Mouse (Mus musculus) left cerebral cortex, adult 18-20 months (tissue): ENCODE measurements around the gene Tmco4. TPM values are rescaled to one million over a fixed set of nuclear protein-coding genes. Genes with fewer than 3 reads are reported as not detected.

Experiments used
- DNase-seq, 2 experiments: peaks; one replicate each; pipeline ENCODE4 v3.0.0; 2021 to 2022; ENCODE audit warnings: low spot score in 2 of 2, mixed read lengths in 1 of 2
- long read RNA-seq, 2 experiments: library from polyadenylated mRNA; stranded (forward); transcript quantifications; one replicate each; pipeline ENCODE4 v2.0.0; 2021
- total RNA-seq, 2 experiments: library from RNA; stranded (reverse); gene quantifications; 2 replicates each; pipeline ENCODE4 v1.2.3; 2021

The Tmco4 gene
- 1 to 10 TPM; 2.1 to 2.3 TPM for total RNA-seq
- long read RNA-seq, experiment 1, partial matches to known transcripts = 0 of 6 reads
- long read RNA-seq, experiment 1, other reads (novel, unspliced or antisense) = 6 of 6 reads
- long read RNA-seq, experiment 2, partial matches to known transcripts = 2 of 6 reads
- long read RNA-seq, experiment 2, other reads (novel, unspliced or antisense) = 2 of 6 reads

GRCm38 (mm10) chr4:138972827-138973718 is at the start of gene Tmco4:
Tmco4 (plus strand) TSS chr4:138972888.
- peak; percentile 36 to 39 for DNase-seq

- DNase-seq = no peak
Measured at GRCm38 (mm10) chr4:138925561-138925960, 47.1 kb upstream of the Tmco4 start.

DNA sequence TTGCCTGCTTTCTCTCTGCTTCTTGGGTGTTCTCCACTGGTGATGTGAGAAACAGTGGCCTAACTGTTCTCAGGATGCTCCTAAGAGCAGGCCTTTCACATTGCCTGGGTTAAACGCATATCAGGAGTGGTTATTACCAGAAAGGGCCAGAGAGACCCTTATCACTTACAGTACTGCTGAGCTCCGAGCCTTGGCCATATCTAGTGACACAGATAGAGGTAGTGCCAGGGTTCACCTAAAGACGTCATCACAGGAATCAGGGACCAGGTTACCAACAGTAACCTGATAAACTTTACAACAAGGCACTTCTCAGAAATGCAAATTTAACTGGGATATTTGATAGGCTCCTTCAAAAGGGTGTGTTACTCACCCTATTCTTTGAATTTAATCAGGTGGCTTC is 38.8 kb upstream of the Tmco4 start:
- no peak for DNase-seq

DNA sequence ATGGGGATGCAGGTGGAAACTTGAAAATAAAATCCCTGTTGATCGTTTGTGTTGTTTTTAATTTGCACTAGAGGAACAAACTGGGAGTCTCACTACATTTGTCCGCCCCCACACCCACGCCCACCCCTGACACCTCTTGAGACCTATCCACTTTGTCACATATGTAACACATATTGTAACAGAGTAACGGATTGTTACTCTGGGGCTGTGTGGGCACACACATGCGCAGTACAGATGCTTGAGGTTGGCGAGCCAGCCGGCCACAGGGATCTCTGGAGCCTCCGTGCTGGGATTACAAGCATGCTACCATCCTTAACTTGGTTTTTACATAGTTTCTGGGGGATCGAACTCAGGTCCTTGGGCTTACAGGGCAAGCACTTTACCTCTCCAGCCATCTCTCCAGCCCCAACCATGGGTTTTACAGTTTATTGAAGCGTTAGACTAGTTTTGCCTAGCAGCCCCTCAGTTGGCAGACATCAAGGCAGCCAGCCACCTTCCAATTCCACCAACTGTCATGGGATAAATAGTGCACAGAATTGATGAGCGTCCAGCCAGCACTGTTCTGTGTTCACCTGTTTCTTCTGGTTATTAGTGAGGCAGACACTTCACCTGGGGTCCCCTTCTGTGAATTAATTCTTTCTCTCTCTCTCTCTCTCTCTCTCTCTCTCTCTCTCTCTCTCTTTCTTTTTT is 38.1 kb upstream of the Tmco4 start:
- DNase-seq = no peak

DNA sequence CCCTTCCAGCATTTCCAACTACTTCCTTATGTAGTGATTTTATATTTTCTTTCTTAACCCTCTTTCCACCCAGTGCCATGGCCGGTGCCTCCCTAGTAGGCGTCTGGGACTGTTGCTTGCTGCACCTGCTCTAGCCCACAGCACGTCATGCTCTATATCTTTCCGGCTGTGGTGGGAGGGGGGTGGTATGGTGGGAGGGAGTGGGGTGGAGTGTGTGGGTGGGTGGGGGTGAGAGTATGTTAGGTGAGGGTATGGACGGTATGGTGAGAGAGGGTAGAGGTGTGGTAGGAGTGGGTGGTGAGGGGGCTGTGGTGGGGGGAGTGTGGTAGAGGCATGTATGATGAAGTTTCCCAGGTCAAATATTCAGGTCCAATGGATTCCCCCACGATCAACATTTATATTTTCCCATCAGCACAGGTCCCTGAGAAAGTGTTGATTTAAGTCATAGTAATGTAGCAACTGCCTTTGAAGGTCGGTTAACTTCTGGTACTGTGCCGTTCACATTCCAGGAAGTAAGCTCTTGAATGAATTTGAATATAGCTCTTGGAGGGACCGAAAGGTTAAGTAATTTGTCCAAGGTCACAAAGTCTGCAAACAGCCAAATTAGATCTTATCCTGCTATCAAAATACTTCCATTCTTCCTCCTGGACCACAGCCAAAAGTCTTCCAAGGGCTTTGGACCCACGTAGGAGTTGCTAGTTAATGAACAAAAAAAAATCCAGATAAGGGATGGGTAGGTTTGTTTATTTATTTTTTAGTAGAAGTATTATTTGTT is 34.0 kb upstream of the Tmco4 start:
- DNase-seq = no peak

- no peak for DNase-seq
Measured at GRCm38 (mm10) chr4:138939481-138939880, 33.2 kb upstream of the Tmco4 start.

- no peak for DNase-seq
Measured at GRCm38 (mm10) chr4:138941401-138941800, 31.3 kb upstream of the Tmco4 start.

DNA sequence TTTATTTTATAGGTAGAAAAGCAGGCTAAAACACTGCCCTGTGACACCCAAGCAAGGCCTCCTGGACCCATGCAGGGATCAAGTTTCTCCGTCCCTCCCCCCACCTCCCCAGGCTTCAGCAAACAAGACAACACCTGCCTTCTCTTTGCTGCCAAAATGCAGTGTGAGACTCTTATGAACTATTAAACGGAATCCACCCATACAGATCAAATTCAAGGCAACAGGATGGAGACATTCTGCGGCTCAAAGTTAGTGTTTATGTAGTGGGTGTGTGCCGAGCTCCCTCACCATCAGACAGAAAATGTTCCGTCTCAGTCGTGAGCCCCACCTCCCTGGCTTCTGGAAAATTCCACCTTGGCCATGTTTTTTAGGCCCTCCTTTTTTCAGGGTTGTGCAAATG is 30.7 kb upstream of the Tmco4 start:
- no peak for DNase-seq

- peak; percentile 50 to 58 for DNase-seq
Measured at GRCm38 (mm10) chr4:138943730-138944129, 29.0 kb upstream of the Tmco4 start.

DNA sequence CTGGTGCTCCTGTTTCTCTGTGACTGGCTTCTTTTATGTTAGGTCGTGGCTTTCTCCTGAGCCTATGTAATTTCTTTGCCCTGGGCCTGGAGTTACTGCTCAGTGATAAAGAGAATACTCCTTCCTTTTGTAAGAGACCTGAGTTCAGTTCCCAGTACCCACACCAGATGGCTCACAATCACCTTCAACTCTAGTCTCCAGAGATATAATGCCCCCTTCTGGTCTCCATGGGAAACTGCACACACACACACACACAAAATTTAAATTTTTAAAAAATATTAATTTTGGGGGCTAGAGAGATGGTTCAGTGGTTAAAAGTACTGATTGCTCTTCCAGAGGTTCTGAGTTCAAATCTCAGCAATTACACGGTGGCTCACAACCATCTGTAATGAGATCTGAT is 24.4 kb upstream of the Tmco4 start:
- no peak for DNase-seq

GRCm38 (mm10) chr4:138958612-138959011 is 14.1 kb upstream of the Tmco4 start:
- DNase-seq = no peak

- DNase-seq = peak; percentile 16 to 45
Measured at GRCm38 (mm10) chr4:138959120-138959519, 13.6 kb upstream of the Tmco4 start.

DNA sequence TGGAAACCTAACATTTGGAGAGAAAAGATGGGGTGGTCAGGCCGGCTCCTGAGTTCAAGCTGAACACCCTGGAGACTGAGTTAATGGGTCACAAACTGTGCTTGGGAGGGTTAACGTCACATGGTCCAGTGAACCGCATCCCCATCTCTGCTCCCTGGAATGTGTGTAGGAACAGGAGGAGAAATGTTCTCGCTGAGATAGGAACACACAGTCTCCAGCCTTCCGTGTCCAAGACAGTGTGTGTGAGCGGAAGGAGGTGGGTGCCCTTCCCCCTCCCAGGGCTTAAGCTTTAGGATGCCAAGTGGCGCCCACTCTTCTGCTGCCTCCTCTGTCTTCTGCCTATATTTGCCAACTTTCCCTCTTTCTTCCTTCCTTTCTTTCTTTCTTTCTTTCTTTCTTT is 12.8 kb upstream of the Tmco4 start:
- peak; percentile 50 to 70 for DNase-seq

GRCm38 (mm10) chr4:138962719-138963118 is 10.0 kb upstream of the Tmco4 start:
- no peak for DNase-seq

DNA sequence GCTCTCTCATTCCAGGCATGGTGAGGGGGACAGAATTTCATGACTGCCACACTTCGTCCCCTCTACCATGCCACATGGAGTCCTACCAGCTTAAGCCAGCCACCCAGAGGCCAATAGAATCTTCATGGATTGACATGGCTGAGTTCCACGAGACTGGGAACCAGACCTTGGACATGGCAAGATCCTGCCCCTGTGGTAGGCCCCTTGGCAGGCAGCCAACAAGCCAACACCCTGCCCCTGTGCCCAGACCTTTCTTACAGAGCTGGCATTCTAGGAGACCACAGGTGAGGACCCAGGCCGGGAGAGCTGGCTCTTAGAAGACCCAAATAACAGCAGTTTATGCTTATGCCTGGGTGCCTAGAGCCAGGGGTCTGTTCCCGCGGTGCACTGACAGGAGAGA is 6.8 kb upstream of the Tmco4 start:
- no peak for DNase-seq

GRCm38 (mm10) chr4:138966866-138967265 is 5.8 kb upstream of the Tmco4 start, which contains the start of gene Rnf186:
Rnf186 (plus strand) TSS chr4:138967112.
- no peak for DNase-seq

DNA sequence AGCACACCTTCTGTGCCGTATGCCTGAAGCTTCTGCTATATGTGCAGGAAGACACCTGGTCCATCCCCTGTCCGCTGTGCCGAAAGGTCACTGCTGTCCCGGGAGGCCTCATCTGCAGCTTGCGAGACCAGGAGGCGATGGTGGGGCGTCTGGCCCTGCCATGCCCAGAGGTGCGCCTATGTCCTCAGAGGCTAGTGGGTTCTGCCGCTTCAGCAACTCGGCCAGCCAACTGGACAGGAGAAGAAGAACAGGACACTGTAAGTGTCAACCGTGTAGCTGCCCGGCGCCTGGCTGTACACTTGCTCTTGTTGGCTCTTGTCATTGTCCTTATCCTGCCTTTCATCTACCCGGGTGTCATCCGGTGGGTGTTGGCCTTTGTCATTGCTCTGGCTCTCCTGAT is 5.2 kb upstream of the Tmco4 start:
- DNase-seq = no peak

- no peak for DNase-seq
Measured at GRCm38 (mm10) chr4:138968772-138969556, 3.7 kb upstream of the Tmco4 start.

DNA sequence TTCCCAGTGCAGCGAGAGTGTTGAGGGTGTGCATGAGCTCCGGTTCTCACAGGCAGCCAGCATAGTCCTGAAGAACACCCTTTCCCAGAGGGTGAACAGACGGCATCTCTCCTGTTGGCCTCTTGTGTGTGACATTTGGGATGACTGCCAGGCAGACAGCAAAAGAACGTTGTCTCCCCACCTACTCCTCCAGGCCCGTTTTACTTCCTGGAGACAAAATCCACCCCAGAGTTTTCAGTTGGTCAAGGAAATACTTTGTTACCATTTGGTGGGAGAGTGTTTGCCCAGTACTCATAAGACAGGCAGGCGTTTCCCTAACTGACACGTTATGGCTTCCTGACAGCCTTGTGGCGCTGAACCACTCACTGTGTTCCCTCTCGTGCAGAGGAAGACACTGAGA is 3.0 kb upstream of the Tmco4 start:
- no peak for DNase-seq

DNA sequence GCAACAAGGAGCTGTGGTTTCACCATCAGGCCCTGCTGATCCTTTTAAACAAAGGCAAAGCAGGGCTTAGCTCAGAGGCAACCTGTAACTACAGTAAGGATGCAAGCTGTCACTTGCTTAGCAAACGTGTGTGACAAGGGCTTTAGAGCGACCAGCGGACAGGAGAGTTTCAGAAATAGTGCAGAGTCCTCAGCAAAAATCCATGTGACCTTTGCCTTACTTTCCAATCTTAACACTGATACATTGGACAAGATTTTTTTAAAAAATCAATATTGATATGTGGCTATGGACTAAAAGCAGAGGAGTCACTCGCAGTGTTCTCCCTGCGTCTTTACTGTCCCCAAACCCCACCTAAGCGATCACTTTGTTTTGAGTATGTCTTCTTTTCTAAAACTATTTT is 1.3 kb upstream of the Tmco4 start:
- no peak for DNase-seq
